Mouse (Mus musculus): ENCODE results near the gene Tinagl1. TPM values are rescaled to one million over a fixed set of nuclear protein-coding genes. Genes with fewer than 3 reads are reported as not detected.

The Tinagl1 gene
- polyA plus RNA-seq, 1 experiment from 2014 or later = 12.5 TPM

DNA sequence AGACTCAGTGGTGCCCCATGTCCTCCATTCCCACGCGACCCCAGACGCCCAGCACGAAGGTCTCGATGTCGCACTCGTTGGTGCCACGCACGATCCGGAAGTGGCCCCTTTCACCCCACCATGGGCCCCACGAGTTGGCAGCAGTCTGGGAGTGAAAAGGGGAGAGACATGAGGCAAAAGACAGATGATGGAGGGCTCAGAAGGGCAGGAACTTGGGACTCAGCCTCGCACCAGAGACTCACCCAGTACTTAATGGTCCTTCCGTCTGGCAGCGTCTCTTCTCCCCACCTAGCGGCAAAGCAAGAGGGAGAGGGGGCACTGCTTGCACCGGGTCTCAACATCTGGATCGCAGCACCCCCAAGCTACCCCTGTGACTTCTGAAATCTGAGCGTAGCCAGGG, 8.9 kb downstream of the Tinagl1 start:
- no peaks in the 10 kb centered on the region for H3K36me3 ChIP-seq (ENCODE audit: control insufficient read depth, insufficient read depth, low read length)
- ATAC-seq = no peak
- WGBS = 79% methylated on average over 18 of the region's 18 CpGs
- H3K9me3 ChIP-seq (ENCODE audit: control insufficient read depth, low read length) = no peaks in the 10 kb centered on the region
- no peak overlapping the region for H3K27ac ChIP-seq (ENCODE audit: low read depth, low read length)
- H3K9ac ChIP-seq (ENCODE audit: low read depth, low read length) = no peak overlapping the region; the same call in 1 of the 2 replicates
- peaks cover 17% of the 10 kb centered on the region for H3K27me3 ChIP-seq (replicated peaks; ENCODE audit: control insufficient read depth, insufficient read depth, low read length)
- peaks cover 8% of the 10 kb centered on the region for H3K4me1 ChIP-seq (ENCODE audit: control insufficient read depth, insufficient read depth, low read depth, low read length)
- H3K4me2 ChIP-seq (ENCODE audit: low read length) = no peak overlapping the region
- no peak overlapping the region for H3K4me3 ChIP-seq (ENCODE audit: low read length)

DNA sequence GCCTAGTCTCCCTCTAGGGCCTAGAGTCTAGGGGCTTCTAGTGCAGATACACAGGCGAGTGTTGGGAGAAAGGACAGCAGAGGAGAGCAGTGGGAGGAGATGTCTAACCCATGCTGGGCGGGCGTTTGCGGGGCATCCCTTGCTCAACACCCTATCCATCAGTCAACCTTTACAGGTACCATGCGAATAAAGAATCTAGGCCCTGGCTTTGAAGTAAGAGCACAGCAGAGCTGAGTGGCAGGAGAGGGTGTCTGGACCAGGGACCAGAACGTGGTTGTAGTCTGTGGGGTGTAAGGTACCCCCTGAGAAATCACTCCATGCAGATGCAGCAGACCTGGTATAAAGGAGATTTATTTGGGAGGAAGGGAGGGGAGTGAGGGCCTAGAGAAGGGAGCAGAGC, 10.8 kb downstream of the Tinagl1 start:
- Histone ChIP-seq H3K36me3 (ENCODE audit: control insufficient read depth, insufficient read depth, low read length) (no peaks in the 10 kb centered on the region), H3K4me3 (ENCODE audit: low read length) (no peak overlapping the region), H3K9ac (ENCODE audit: low read depth, low read length) (no peak overlapping the region), H3K4me1 (ENCODE audit: control insufficient read depth, insufficient read depth, low read depth, low read length) (peaks cover 8% of the 10 kb centered on the region), H3K27me3 (replicated peaks; ENCODE audit: control insufficient read depth, insufficient read depth, low read length) (peaks cover 17% of the 10 kb centered on the region), H3K4me2 (ENCODE audit: low read length) (no peak overlapping the region), H3K9me3 (ENCODE audit: control insufficient read depth, low read length) (no peaks in the 10 kb centered on the region), H3K27ac (ENCODE audit: low read depth, low read length) (no peak overlapping the region)
- 77% methylated on average over 6 of the region's 6 CpGs for WGBS
- no peak for ATAC-seq

DNA sequence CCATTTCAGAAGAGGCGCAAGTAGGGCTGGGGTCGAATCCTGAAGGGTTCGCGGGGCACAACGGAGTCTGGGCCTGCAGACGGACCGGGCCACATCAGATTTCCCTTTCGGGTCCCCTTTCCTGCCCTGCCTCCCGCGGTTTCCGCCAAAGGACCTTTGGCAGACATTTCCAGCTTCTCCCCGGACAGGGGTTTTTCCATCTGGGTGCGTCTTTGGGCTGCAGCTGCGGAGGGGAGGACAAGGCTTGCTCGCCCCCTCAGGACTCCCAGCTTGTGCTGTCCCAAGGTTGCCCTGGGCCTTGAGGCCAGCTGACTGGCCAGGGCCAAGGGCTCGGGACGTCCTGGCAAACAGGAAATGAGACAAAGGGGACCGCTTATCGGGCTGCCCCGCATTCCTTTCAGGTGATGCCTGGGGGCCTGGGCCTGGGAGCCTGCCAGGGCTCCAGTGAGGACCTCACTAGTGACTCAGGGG, 11.5 kb downstream of the Tinagl1 start:
- Histone ChIP-seq H3K9me3 (ENCODE audit: control insufficient read depth, low read length) (no peaks in the 10 kb centered on the region), H3K36me3 (ENCODE audit: control insufficient read depth, insufficient read depth, low read length) (no peaks in the 10 kb centered on the region), H3K4me3 (ENCODE audit: low read length) (no peak overlapping the region), H3K9ac (ENCODE audit: low read depth, low read length) (peak overlapping the region; percentile 51), H3K27me3 (replicated peaks; ENCODE audit: control insufficient read depth, insufficient read depth, low read length) (peaks cover 17% of the 10 kb centered on the region), H3K4me1 (ENCODE audit: control insufficient read depth, insufficient read depth, low read depth, low read length) (peaks cover 8% of the 10 kb centered on the region), H3K4me2 (ENCODE audit: low read length) (peak overlapping the region; percentile 37), H3K27ac (ENCODE audit: low read depth, low read length) (no peak overlapping the region)
- ATAC-seq = no peak
- 6% methylated on average over 20 of the region's 20 CpGs for WGBS

DNA sequence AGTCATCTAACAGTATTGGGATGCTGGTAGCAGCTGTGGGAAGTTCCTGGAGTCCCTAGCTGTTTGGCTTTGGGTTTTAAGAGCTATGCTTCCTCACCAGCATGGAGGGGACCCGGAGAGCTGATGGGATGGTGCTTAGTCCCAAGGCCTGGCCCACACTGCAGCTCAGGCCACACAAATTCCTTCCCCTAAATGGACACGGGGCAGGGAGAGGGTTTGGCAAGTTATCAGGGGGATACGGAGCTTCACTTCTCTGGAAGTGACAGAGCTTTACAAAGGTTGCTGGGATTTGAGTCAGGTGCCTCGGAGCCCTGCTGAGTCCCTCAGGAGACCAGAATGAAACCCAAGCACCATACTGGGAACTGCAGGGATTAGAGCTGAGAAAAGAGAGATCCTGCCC, 13.6 kb downstream of the Tinagl1 start:
- 26% methylated on average over 4 of the region's 4 CpGs for WGBS
- no peak overlapping the region for H3K4me2 ChIP-seq (ENCODE audit: low read length)
- H3K4me3 ChIP-seq (ENCODE audit: low read length) = no peak overlapping the region
- peaks cover 17% of the 10 kb centered on the region for H3K27me3 ChIP-seq (replicated peaks; ENCODE audit: control insufficient read depth, insufficient read depth, low read length)
- no peak for ATAC-seq
- no peaks in the 10 kb centered on the region for H3K36me3 ChIP-seq (ENCODE audit: control insufficient read depth, insufficient read depth, low read length)
- no peaks in the 10 kb centered on the region for H3K9me3 ChIP-seq (ENCODE audit: control insufficient read depth, low read length)
- no peak overlapping the region for H3K27ac ChIP-seq (ENCODE audit: low read depth, low read length)
- H3K4me1 ChIP-seq (ENCODE audit: control insufficient read depth, insufficient read depth, low read depth, low read length) = peaks cover 8% of the 10 kb centered on the region
- no peak overlapping the region for H3K9ac ChIP-seq (ENCODE audit: low read depth, low read length)

DNA sequence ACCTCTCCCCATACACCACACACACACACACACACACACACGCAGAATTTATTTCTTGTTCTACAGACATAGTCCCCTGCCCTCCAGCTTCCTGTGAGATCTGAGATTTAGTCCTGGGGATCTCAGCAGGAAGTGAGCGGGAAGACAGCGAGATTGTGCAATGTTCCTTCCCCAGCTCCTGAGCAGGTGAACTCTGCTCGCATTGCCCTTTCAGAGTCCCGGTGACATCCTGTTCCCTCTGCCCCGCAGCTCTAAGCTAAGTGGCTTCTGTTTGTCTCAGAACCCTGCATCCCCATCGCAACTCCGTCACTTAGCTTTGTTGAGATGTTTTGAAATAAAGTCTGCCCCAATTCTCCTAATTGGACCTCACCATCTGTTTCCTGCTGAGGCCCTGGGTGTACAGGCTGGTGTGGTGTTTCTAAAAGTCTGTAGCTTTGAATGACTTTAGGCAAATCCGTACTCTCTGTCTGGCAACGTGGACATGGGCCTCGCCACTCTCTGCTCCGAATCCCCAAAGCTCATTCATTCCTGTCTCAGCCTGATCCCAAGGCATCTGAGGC, 18.0 kb downstream of the Tinagl1 start:
- H3K4me3 ChIP-seq (ENCODE audit: low read length) = no peak overlapping the region
- H3K9me3 ChIP-seq (ENCODE audit: control insufficient read depth, low read length) = no peaks in the 10 kb centered on the region
- ATAC-seq = no peak
- H3K27ac ChIP-seq (ENCODE audit: low read depth, low read length) = no peak overlapping the region
- H3K36me3 ChIP-seq (ENCODE audit: control insufficient read depth, insufficient read depth, low read length) = no peaks in the 10 kb centered on the region
- 85% methylated on average over 12 of the region's 12 CpGs for WGBS
- H3K4me1 ChIP-seq (ENCODE audit: control insufficient read depth, insufficient read depth, low read depth, low read length) = no peaks in the 10 kb centered on the region
- H3K4me2 ChIP-seq (ENCODE audit: low read length) = no peak overlapping the region
- no peaks in the 10 kb centered on the region for H3K27me3 ChIP-seq (replicated peaks; ENCODE audit: control insufficient read depth, insufficient read depth, low read length)
- no peak overlapping the region for H3K9ac ChIP-seq (ENCODE audit: low read depth, low read length)

DNA sequence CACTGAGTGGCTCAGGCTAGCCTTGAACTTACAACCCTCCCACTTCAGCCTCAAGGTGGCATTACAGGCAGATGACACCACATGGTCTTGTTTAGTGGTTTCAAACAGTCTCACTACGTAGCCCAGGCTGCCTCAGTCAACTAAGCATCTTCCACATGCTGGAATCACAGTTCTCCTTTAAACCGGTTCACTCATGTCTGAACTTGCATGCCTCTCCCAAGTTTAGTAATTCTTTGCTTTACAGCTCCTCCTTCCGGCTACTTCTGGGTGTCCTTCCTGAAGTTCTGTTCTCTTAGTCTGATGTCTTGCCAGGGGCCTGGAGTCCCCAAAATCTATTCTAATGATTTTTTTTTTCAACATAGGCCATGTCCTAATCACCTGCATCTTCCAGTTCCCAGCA, 20.7 kb downstream of the Tinagl1 start:
- WGBS = 77% methylated on average over 3 of the region's 3 CpGs

DNA sequence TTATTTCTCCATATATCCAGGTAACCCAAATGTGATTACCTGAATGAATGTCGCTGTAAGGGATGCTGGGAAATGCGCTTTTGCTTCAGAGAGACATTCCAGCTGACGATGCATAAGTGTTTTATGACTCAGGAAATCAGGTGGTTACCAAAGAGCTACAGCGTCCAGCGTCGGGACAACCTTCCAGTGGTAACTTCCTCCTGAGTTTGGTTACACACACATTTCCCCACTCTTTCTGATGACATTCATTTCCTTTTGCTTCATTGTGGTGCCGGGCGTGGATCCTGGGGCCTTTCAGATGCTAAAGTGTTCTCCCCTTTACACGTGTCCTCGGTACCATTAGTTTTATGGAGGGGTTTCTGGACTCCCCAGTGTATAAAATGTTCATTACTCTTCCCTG, 26.5 kb downstream of the Tinagl1 start:
- Histone ChIP-seq H3K9ac (ENCODE audit: low read depth, low read length) (no peak overlapping the region), H3K9me3 (ENCODE audit: control insufficient read depth, low read length) (no peaks in the 10 kb centered on the region), H3K36me3 (ENCODE audit: control insufficient read depth, insufficient read depth, low read length) (no peaks in the 10 kb centered on the region), H3K27me3 (replicated peaks; ENCODE audit: control insufficient read depth, insufficient read depth, low read length) (no peaks in the 10 kb centered on the region), H3K4me3 (ENCODE audit: low read length) (no peak overlapping the region), H3K4me1 (ENCODE audit: control insufficient read depth, insufficient read depth, low read depth, low read length) (no peaks in the 10 kb centered on the region), H3K27ac (ENCODE audit: low read depth, low read length) (no peak overlapping the region), H3K4me2 (ENCODE audit: low read length) (no peak overlapping the region)
- no peak for ATAC-seq
- WGBS = 85% methylated on average over 10 of the region's 10 CpGs

More for the DNA sequence above, 20.7 kb downstream of the Tinagl1 start:
- Histone ChIP-seq H3K9ac (ENCODE audit: low read depth, low read length) (no peak overlapping the region), H3K4me1 (ENCODE audit: control insufficient read depth, insufficient read depth, low read depth, low read length) (no peaks in the 10 kb centered on the region), H3K4me2 (ENCODE audit: low read length) (no peak overlapping the region), H3K27me3 (replicated peaks; ENCODE audit: control insufficient read depth, insufficient read depth, low read length) (no peaks in the 10 kb centered on the region), H3K4me3 (ENCODE audit: low read length) (no peak overlapping the region), H3K27ac (ENCODE audit: low read depth, low read length) (no peak overlapping the region), H3K36me3 (ENCODE audit: control insufficient read depth, insufficient read depth, low read length) (no peaks in the 10 kb centered on the region), H3K9me3 (ENCODE audit: control insufficient read depth, low read length) (no peaks in the 10 kb centered on the region)
- no peak for ATAC-seq

DNA sequence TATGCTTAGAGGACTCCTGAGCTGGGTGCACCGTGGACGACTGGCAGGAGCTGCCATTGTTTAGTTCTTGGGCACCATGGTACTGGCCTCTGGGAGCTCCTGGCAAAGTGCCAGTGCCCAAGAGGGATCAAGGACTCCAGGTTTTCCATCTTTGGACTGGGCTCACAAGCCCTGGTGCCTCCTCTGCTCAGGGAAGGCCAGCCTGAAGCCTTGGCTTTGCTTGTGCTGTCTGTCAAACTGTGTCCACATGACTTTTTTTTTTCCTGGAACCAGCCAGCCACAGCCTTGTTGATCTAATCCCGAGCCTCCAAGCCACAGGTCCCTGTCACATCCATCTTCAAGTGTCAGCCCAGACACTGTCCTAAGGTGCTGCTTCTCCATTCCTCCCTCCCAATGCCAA, 33.1 kb downstream of the Tinagl1 start:
- Histone ChIP-seq H3K4me3 (ENCODE audit: low read length) (no peak overlapping the region), H3K36me3 (ENCODE audit: control insufficient read depth, insufficient read depth, low read length) (no peaks in the 10 kb centered on the region), H3K27me3 (replicated peaks; ENCODE audit: control insufficient read depth, insufficient read depth, low read length) (peaks cover 9% of the 10 kb centered on the region), H3K9ac (ENCODE audit: low read depth, low read length) (no peak overlapping the region), H3K27ac (ENCODE audit: low read depth, low read length) (no peak overlapping the region), H3K4me1 (ENCODE audit: control insufficient read depth, insufficient read depth, low read depth, low read length) (peaks cover 14% of the 10 kb centered on the region), H3K4me2 (ENCODE audit: low read length) (no peak overlapping the region), H3K9me3 (ENCODE audit: control insufficient read depth, low read length) (no peaks in the 10 kb centered on the region)
- 45% methylated on average over 3 of the region's 3 CpGs for WGBS
- no peak for ATAC-seq

DNA sequence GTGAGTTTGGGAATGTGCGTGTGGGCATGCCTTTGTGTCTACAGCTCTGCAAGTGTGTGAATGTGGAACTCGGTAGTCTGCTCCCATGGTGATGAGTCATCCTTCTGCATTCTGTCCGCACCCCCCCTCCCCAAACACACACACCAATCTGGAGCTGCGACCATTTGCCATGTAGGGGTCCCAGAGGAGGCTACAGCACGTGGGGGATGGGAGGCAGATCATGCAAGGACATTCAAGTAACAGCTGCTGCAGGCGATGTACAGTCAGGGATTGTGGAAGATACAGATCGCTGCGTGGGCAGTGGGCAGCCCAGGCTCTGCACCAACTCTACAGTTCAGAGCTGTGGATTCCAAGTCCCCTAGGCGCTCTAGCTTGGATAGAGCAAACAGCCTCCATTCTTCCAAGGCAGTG, 33.9 kb downstream of the Tinagl1 start:
- H3K9ac ChIP-seq (ENCODE audit: low read depth, low read length) = no peak overlapping the region
- no peaks in the 10 kb centered on the region for H3K9me3 ChIP-seq (ENCODE audit: control insufficient read depth, low read length)
- H3K27me3 ChIP-seq (replicated peaks; ENCODE audit: control insufficient read depth, insufficient read depth, low read length) = peaks cover 9% of the 10 kb centered on the region
- peak; percentile 57; the same call in 1 of the 2 replicates for ATAC-seq
- no peak overlapping the region for H3K27ac ChIP-seq (ENCODE audit: low read depth, low read length)
- no peak overlapping the region for H3K4me2 ChIP-seq (ENCODE audit: low read length)
- no peaks in the 10 kb centered on the region for H3K36me3 ChIP-seq (ENCODE audit: control insufficient read depth, insufficient read depth, low read length)
- no peak overlapping the region for H3K4me3 ChIP-seq (ENCODE audit: low read length)
- 37% methylated on average over 9 of the region's 9 CpGs for WGBS
- H3K4me1 ChIP-seq (ENCODE audit: control insufficient read depth, insufficient read depth, low read depth, low read length) = peaks cover 14% of the 10 kb centered on the region

DNA sequence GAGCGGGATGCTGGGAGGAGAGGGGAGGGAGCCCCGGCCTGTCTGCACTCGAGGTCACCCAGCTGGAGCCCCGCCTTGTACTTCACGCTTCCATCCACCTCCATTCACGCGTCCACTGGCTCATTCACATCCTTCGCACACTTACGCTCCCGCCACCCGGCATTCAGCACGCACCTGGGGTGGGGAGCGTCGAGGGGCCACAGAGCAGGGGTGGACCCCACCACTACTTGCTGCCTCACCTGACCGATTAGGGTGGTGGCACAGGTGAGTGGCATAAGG, 35.8 kb downstream of the Tinagl1 start, which contains the start of gene Hcrtr1:
Hcrtr1 (minus strand) TSS at position 146 of the 279 bp plus-strand sequence.
- ATAC-seq = 0 out of 2 replicates have a peak, but pooled peaks have one; percentile 13
- peaks cover 14% of the 10 kb centered on the region for H3K4me1 ChIP-seq (ENCODE audit: control insufficient read depth, insufficient read depth, low read depth, low read length)

More for the DNA sequence above, 35.8 kb downstream of the Tinagl1 start, which contains the start of gene Hcrtr1:
- Histone ChIP-seq H3K27me3 (replicated peaks; ENCODE audit: control insufficient read depth, insufficient read depth, low read length) (peaks cover 9% of the 10 kb centered on the region), H3K36me3 (ENCODE audit: control insufficient read depth, insufficient read depth, low read length) (no peaks in the 10 kb centered on the region), H3K4me3 (ENCODE audit: low read length) (peak within 1 kb of the TSS; percentile 51), H3K9me3 (ENCODE audit: control insufficient read depth, low read length) (no peaks in the 10 kb centered on the region), H3K4me2 (ENCODE audit: low read length) (peak within 1 kb of the TSS; percentile 94), H3K27ac (ENCODE audit: low read depth, low read length) (no peak within 1 kb of the TSS), H3K9ac (ENCODE audit: low read depth, low read length) (peak within 1 kb of the TSS; percentile 68)
- 0% methylated on average over 14 of the region's 15 CpGs for WGBS

All from hindbrain, embryonic 16.5 days (tissue).